Mouse (Mus musculus) erythroblast, embryonic 14.5 days (primary cell): ENCODE results near the gene 4930402F06Rik.

Experiments used
- GATA1 ChIP-seq: IDR thresholded peaks from 2 replicates; pipeline ENCODE4 v1.6.1; 2012; ENCODE audit warnings: low read length, inconsistent platforms, mixed read lengths
- TAL1 ChIP-seq: IDR thresholded peaks from 3 replicates; pipeline ENCODE4 v1.6.1; 2012; ENCODE audit warnings: low read length, inconsistent platforms, mixed read lengths

GRCm38 (mm10) chr2:35422384-35422783 lies 25.4 kb upstream of the 4930402F06Rik start:
- TF ChIP-seq TAL1, result no peak
- TF ChIP-seq GATA1, result no peak
